Mouse (Mus musculus) cerebral cortex, adult 2 months (tissue): ENCODE measurements around the gene Rpl21.

Source experiments
- WGBS: fragments of 180-500 bp; shearing (Covaris S2); methylation state at CpG from one replicate; pipeline ENCODE4 v1.1.7; 2018; 5-methylcytosine and 5-hydroxymethylcytosine counted together

The Rpl21 gene

GRCm38 (mm10) chr5:146832769-146833448 lies at the start of gene Rpl21:
Rpl21 (plus strand) TSS chr5:146832890.
- under 1% methylated on average over 60 of the region's 60 CpGs for WGBS

- WGBS = 85% methylated on average over 10 of the region's 10 CpGs
These were observed 49.4 kb upstream of the Rpl21 start for GRCm38 (mm10) chr5:146783300-146783699.

DNA sequence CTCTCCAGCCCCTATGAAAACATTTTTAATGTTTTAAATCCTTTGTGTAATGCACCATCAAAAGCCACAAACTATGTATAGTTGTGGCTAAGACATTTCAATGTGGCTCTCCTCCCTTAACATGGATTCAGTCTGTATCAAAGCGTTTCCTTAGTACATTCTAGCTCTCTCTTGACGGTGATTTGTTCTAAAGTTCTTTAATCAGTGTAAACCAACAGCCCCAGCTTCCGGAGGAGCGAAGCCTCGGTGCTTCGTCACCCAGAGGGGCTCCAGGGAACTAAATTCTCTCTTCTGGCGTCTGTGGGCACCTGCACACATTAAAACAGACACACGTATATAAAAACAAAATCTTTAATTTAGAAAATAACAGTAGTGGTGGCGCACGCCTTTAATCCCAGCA lies 48.8 kb upstream of the Rpl21 start:
- WGBS = 95% methylated on average over 10 of the region's 10 CpGs

- WGBS = 69% methylated on average over 8 of the region's 8 CpGs
These were observed 46.6 kb upstream of the Rpl21 start for GRCm38 (mm10) chr5:146786123-146786522.

DNA sequence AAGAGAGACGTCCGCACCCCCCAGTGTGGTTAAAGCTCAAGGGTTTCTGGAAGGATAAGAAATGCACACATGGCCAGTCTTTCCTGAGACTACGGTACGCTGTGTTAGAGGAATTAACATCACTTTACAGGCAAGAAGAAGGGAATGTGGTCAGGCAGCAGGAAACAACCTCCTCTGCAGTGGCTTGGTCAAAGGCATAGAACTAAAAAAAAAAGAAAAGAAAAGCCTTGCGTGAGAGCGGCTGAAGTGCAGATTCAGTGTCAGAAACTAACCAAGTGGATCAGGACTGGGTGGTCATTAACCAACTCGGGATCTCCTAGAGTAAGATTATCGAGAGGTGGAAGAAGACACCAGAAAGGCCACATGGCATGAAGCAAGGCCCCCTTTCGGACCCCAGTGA lies 43.3 kb upstream of the Rpl21 start:
- 65% methylated on average over 9 of the region's 9 CpGs for WGBS

GRCm38 (mm10) chr5:146790944-146791343 lies 41.7 kb upstream of the Rpl21 start:
- 36% methylated on average over 8 of the region's 8 CpGs for WGBS

DNA sequence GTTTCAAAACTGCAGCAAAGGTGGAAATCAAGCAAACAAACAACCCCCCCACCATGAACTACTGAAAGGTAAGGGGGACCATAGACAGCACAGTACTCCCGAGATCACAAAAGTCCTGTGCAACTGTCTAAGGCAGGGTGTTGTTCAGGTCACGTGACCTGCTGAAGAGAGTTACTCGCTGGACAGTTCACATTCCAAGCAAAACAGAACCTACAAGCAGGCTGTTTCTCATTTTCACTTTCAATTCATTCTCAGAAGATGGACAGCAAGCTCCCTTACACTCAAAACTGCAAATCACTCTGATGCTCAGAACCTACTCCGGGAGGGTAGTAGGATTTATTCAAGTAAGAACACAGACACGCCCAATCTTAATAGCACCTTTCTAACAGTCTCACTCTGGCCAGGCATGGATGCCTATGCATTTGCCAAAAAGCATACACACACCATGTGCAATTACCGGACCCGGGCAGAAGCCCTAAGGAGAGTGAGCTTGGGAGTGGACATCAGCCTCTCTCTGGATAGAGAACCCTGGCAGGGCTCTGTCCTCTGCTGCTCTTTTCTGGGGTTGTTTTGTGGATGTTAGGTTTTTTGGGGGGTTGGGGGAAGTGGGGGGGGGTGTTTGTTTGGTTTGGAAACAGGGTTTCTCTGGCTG lies 40.4 kb upstream of the Rpl21 start:
- WGBS = 62% methylated on average over 7 of the region's 7 CpGs

GRCm38 (mm10) chr5:146793630-146794083 lies 39.0 kb upstream of the Rpl21 start:
- under 1% methylated on average over 18 of the region's 18 CpGs for WGBS

DNA sequence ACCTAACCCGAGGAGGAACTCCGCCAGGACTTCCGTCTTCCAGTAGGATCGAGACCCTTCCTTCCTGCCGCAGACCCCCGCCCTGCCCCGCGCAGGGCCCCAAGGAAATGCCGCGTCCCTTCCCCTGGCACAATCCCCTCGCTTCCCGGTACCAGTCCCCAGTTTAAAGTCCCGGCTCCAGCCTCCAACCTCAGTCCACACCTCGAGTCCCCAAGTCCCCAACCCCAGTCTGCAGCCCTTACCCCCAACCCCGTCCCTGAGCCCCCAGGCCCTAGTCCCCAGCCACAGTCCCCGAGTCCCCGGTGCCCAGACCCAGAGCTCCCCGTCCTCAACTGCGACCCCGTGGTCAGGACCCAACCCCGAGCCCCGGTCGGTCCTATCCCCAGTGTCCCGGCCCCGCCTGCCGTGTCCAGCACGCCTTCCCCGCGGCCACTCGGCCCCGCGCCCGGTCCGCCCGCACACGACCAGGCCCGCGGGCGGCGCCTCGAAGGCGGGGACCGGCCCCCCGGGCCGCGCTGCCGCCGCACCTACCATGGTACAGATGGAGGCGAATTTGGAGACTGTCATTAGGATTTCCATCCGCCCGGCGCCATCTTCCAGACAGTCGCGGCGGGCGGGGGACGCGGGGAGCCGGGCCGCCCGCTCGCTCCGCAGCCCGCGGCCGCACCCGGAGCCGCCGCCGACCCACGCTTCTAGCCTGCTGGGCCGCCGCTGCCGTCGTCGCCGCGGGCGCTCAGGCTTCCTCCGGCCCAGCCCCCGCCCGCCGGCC lies 38.4 kb upstream of the Rpl21 start:
- WGBS = 2% methylated on average over 73 of the region's 83 CpGs

DNA sequence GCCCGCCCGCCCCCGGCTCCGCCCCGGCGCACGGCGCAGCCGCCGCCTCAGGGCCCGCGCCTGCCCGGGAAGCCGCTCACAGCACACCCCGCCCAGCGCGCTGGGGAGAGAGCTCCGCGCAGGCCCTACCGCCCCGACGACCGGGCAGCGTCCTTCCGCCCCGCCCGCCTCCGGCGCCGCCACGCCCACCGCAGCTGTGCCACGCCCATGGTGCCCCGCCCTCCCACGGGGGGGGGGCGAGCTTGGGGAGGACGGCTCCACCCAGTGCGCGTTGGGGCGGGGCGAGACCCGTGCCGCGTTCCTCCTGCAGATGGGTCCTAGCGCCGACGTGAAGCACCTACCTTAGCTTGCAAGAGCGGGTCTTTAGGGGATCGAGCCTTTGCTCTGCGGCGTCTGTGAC lies 37.8 kb upstream of the Rpl21 start, which contains the start of gene Usp12:
Usp12 (minus strand) TSS at position 154 of the 400 bp plus-strand sequence.
- WGBS = 2% methylated on average over 49 of the region's 51 CpGs

DNA sequence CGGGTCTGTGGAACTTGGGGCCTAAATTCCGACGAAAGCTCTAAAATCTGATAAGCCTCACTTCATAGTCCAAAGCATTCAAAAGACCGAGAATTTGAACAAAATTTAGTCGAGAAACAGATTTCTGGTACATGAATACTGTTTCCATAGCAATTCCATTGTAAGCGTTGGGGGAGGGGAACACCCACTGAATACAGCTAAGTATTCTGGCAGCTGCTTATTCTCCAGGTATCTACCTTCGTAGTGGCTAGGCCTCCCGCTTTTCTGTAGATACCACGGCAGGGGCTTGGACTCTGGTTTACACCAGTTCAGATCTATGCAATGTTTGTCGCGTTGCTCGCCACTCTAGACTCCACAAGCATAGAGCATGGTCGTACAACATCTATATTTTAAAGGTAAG lies 37.0 kb upstream of the Rpl21 start:
- 52% methylated on average over 13 of the region's 13 CpGs for WGBS

DNA sequence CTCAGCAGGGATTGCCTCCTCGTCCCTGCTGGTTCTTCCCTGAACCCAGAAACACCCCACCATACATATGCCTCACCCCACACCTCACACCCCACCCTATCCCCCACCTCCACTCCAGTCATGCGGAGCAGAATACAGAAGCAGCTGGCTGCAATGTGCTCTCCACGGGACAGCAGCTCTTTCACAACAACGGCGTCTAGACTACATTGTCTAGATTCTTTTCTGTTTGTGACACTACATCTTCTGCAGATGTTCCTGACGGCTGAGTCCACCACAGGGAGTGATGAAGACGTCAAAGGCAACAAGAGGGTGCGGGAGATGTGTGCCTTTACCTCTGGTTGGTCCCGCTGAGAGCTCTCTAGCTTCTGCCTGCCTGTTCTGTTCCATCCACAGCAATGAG lies 34.7 kb upstream of the Rpl21 start:
- 58% methylated on average over 9 of the region's 9 CpGs for WGBS

DNA sequence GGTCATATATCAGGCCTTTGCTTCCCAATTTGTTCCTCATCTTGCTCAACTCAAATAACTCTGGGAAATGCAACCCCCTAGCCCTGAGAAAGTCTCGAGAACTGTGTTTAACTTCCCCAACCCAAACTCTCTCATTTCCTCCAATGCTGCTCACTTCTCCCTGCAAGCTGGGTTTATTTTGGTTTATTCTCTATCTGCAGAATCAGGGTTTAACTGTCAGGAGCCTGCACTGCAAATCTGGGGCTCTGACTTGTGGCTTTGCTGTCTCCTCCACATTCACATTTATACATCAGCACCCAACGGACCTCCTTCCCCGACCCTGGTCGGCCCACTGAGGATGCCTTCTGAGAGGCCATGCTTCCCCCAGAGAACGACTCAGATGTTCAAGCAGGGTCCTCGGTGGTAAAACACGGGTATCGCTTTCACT lies 26.7 kb upstream of the Rpl21 start:
- 82% methylated on average over 8 of the region's 8 CpGs for WGBS

DNA sequence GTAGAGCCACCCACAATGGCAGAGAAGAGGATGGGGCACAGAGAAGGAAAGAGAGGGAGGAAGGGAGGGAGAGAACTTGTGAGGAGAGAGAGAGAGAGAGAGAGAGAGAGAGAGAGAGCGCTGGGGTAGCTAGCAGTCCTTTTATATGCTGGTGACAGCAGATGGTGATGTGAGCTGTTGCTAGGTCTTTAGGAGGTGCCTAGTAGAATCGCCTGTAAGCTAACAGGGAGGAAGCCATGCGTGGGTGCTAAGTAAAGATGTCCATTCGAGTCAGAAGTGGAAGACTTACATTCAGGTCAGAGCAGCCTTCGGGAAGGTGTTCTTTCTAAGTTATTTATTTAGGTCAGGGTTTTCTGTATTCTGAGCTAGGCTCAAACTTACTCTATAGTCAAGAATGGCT lies 22.7 kb upstream of the Rpl21 start:
- 47% methylated on average over 5 of the region's 5 CpGs for WGBS

DNA sequence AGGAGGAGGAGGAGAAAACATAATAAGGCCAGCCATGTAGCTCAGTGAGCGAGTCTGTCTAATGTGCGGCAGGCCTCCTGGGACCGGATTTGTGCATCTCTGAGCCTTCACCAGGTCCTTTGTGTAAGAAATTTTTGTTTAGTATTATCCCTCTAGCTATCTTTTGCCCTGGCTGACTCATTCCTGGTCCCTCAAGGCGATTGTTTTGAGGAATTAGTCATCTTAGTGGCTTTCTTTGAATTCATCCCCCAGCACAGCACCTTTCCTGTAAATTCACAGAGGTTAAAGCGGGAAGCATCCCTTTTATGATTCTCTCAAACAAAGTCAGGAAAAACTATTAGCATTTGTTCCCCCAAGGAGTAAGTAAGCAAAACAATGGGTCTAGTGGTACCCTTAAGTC lies 19.8 kb upstream of the Rpl21 start:
- WGBS = 75% methylated on average over 5 of the region's 5 CpGs

GRCm38 (mm10) chr5:146813421-146813820 lies 19.3 kb upstream of the Rpl21 start:
- 90% methylated on average over 4 of the region's 4 CpGs for WGBS

DNA sequence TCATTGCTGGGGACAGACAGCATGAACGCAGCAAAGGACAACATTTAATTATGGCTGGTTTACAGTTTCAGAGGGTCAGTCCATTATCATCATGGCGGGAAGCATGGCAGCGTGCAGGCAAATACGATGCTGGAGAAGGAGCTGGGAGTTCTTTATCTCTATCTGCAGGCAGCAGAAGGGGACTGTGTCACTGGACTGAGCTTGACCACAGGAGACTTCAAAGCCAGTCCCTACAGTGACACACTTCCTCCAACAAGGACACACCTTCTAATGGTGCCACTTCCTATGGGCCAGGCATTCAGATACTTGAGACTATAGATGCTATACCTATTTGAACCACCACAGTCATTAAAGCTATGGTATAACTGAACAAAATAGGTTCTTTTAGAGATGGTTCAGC lies 17.3 kb upstream of the Rpl21 start:
- WGBS = 85% methylated on average over 4 of the region's 4 CpGs

- WGBS = 58% methylated on average over 8 of the region's 8 CpGs
These were observed 15.1 kb upstream of the Rpl21 start for GRCm38 (mm10) chr5:146817583-146817982.

GRCm38 (mm10) chr5:146818906-146819623 lies 13.6 kb upstream of the Rpl21 start:
- 51% methylated on average over 8 of the region's 8 CpGs for WGBS

- WGBS = 57% methylated on average over 5 of the region's 5 CpGs
These were observed 9.7 kb upstream of the Rpl21 start for GRCm38 (mm10) chr5:146823005-146823404.

- WGBS = 55% methylated on average over 8 of the region's 8 CpGs
These were observed 3.2 kb upstream of the Rpl21 start for GRCm38 (mm10) chr5:146829528-146829927.

- 44% methylated on average over 7 of the region's 7 CpGs for WGBS
These were observed 288 bp upstream of the Rpl21 start for GRCm38 (mm10) chr5:146832435-146832768.
